In the genomic region with DNA sequence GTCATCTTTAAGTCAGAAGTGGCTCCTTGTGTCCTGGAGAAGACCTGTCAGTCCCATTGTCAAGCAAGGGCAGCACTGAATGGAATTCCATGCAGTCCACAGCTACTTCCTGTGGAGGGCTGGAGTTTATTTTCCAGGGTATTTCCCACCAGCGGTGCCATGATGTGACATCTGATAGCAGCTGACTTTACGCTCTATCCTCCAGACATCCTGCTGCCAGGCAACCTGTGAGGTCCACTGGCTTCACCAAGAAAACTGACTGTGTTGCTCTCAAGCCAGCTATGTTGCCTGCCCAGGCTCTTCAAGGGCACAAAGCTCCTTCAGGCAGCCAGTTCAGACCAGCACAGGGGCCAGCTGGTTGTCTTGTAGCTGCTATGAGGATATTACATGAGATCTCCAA, we compare ENCODE assay signal across 9 mouse cellular contexts.
A peak's percentile ranks its signal among the peaks of the same experiment; 100 is the strongest.
DNase-seq lines count a peak whose midpoint lies in the region; ATAC-seq and TF ChIP-seq lines count a peak whose summit lies in the region.
"Had no signal": no experiment of that assay in that cellular context is flagged by ENCODE, and none has a peak within 500 bp of the region (broad histone marks: within the 10 kb centered on the region; RNA-seq: fewer than 3 reads in every experiment).

No protein-coding gene starts in this region.

- peak; percentile 17; the same call in 1 of the 2 replicates for ATAC-seq in limb, embryonic 13.5 days (ENCODE audit: low FRiP score, low read depth)

- no peak for TF ChIP-seq CTCF in cerebellum, adult 2 months (IDR thresholded peaks at IDR 0.05; ENCODE audit: borderline replicate concordance, insufficient read depth, low read depth, low read length)

- no peaks in the 10 kb centered on the region for H3K27me3 ChIP-seq in cerebellum, adult 2 months (ENCODE audit: control insufficient read depth, insufficient read depth, low read length)
- H3K27me3 ChIP-seq in limb, embryonic 13.5 days, result no peaks in the 10 kb centered on the region
- H3K27me3 ChIP-seq: liver, embryonic 15.5 days had no signal

- 23% methylated on average over 2 of the region's 2 CpGs for WGBS in cerebellum, adult 2 months
- WGBS in limb, embryonic 13.5 days, result 49% methylated on average over 2 of the region's 2 CpGs

- H3K4me3 ChIP-seq in cerebellum, adult 2 months (replicated peaks; ENCODE audit: insufficient read depth, low read depth, low read length), result no peak overlapping the region
- H3K4me3 ChIP-seq in limb, embryonic 13.5 days, result no peak overlapping the region
- H3K4me3 ChIP-seq: liver, embryonic 15.5 days had no signal

- TF ChIP-seq POLR2A in cerebellum, adult 2 months (IDR thresholded peaks at IDR 0.05; ENCODE audit: borderline replicate concordance, insufficient read depth, low read length), result no peak

- H3K36me3 ChIP-seq in limb, embryonic 13.5 days, result no peaks in the 10 kb centered on the region
- H3K36me3 ChIP-seq: liver, embryonic 15.5 days had no signal

- no peak for DNase-seq in cerebellum, adult 2 months
- DNase-seq in cerebellum, adult 11 months, result no peak
- peak; percentile 44 for DNase-seq in 3134 (ENCODE audit: extremely low read depth, insufficient read length, low spot score)
- DNase-seq in gastrocnemius, postnatal 10 days, result peak; percentile 29
- no peak for DNase-seq in thymus, postnatal 4 days
- no peak for DNase-seq in B cell, adult 2 months
- DNase-seq in spleen, adult 18-20 months, result no peak

- H3K4me1 ChIP-seq in cerebellum, adult 2 months (ENCODE audit: control insufficient read depth, insufficient read depth, low read length), result peaks cover 68% of the 10 kb centered on the region
- peaks cover 36% of the 10 kb centered on the region for H3K4me1 ChIP-seq in limb, embryonic 13.5 days

- H3K4me2 ChIP-seq in limb, embryonic 13.5 days (replicated peaks), result no peak overlapping the region
- H3K4me2 ChIP-seq: liver, embryonic 15.5 days had no signal

- peak overlapping the region; percentile 54 for H3K27ac ChIP-seq in cerebellum, adult 2 months (ENCODE audit: insufficient read depth, low read length)
- peak overlapping the region; percentile 69; the same call in 1 of the 2 replicates for H3K27ac ChIP-seq in limb, embryonic 13.5 days

- no peaks in the 10 kb centered on the region for H3K9me3 ChIP-seq in limb, embryonic 13.5 days
- H3K9me3 ChIP-seq: liver, embryonic 15.5 days had no signal

- H3K9ac ChIP-seq in limb, embryonic 13.5 days, result 0 out of 2 replicates have a peak overlapping the region, but pooled peaks have one; percentile 8
- H3K9ac ChIP-seq: liver, embryonic 15.5 days had no signal

Comparison
In these comparisons a context has a peak if more than half of its experiments do, and no peak if none do; other contexts are left out.
1. DNase-seq: peak in 3134 (single experiment) and gastrocnemius, postnatal 10 days (single experiment); none in cerebellum, adult 2 months (0 of 2), cerebellum, adult 11 months (single experiment), thymus, postnatal 4 days (single experiment), B cell, adult 2 months (0 of 2) and spleen, adult 18-20 months (0 of 2).